Mouse (Mus musculus) layer of hippocampus, adult 2 months (tissue): ENCODE results near the gene Gm11554. TPM values are rescaled to one million over a fixed set of nuclear protein-coding genes. Genes with fewer than 3 reads are reported as not detected.
"Not testable (repeated sequence)": the region's sequence is repeated elsewhere in the genome, so short reads cannot be mapped to it uniquely, and the experiment has no call there.

Source experiments
- DNase-seq, 2 experiments: peaks; one replicate each; pipeline ENCODE4 v3.0.0; 2022; ENCODE audit warnings: low spot score in 2 of 2
- H3K27ac ChIP-seq: fragments of 200-600 bp; 2 replicates; pipeline ENCODE4 v1.8.1; 2022
- H3K4me3 ChIP-seq: fragments of 200-600 bp; 2 replicates; pipeline ENCODE4 v1.8.1; 2022; ENCODE audit warnings: mild to moderate bottlenecking
- CTCF ChIP-seq: fragments of 200-600 bp; conservative IDR thresholded peaks from 2 replicates; pipeline ENCODE4 v1.8.1; 2022; ENCODE audit warnings: antibody characterized with exemption, mild to moderate bottlenecking, moderate library complexity
- long read RNA-seq, 2 experiments: library from polyadenylated mRNA; stranded (forward); transcript quantifications; one replicate each; pipeline ENCODE4 v2.0.0; 2021; ENCODE audit warnings: borderline mapping rate in 2 of 2
- total RNA-seq, 2 experiments: library from RNA; stranded (reverse); gene quantifications; 2 replicates each; pipeline ENCODE4 v1.2.3; 2021

Gene Gm11554
- total RNA-seq, result not detected
- long read RNA-seq, experiment 1, result 0 reads
- long read RNA-seq, experiment 2, result 0 reads

- not testable (repeated sequence) for H3K4me3 ChIP-seq, DNase-seq, H3K27ac ChIP-seq
Measured at GRCm38 (mm10) chr11:99804346-99804745, at the start of gene Gm11554. Gene Gm11554, minus strand, starts transcription at chr11:99804446.

DNA sequence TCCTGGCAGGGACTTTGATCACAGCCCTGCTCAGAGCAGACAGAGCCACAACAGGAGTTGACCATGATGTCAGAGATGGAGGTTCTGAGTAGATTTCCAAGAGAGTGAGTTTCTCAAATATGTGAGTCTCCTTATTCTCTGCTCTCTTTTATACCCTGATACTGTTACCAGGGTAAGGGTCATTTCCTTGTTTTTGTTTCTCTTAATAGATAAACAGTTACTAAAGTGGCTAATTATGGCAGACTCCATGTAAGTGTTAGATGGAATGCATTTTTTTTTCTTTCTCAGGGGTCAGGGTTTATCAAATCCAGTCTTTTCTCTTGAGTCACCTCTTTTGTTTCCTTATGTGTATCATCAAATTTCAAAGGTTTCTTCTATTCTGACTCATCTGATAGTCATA is 47.3 kb upstream of the Gm11554 start, which contains the start of gene Krtap4-16:
TSS of gene Krtap4-16 (minus strand) at position 101 of the 400 bp plus-strand sequence.
- no peak for DNase-seq
- Histone ChIP-seq H3K27ac (no peak within 1 kb of the TSS), H3K4me3 (no peak within 1 kb of the TSS)
- TF ChIP-seq CTCF, result no peak

GRCm38 (mm10) chr11:99846746-99847145 is 42.5 kb upstream of the Gm11554 start:
- Histone ChIP-seq H3K27ac (no peak overlapping the region), H3K4me3 (no peak overlapping the region)
- no peak for TF ChIP-seq CTCF
- no peak for DNase-seq

DNA sequence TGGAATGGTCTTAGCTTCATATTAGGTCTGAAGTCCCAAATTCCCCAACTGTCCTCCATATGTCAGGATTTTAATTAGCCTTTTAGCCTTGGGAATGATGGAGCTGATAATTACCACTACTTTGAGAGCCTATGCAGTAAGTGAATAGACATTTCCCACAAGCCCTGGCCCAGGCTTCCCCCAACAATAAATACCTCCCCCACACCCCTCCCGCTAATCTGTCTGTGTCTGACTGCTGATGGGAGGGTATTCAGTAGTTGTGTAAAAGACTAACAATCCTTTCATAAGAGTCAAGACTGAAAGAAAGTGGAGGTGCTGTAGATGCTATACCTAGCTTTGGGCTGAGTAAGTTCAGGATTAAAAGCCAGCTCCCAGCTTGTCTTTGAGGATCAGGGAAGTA is 37.9 kb upstream of the Gm11554 start:
- DNase-seq, result no peak
- Histone ChIP-seq H3K27ac (no peak overlapping the region), H3K4me3 (no peak overlapping the region)
- TF ChIP-seq CTCF, result no peak

DNA sequence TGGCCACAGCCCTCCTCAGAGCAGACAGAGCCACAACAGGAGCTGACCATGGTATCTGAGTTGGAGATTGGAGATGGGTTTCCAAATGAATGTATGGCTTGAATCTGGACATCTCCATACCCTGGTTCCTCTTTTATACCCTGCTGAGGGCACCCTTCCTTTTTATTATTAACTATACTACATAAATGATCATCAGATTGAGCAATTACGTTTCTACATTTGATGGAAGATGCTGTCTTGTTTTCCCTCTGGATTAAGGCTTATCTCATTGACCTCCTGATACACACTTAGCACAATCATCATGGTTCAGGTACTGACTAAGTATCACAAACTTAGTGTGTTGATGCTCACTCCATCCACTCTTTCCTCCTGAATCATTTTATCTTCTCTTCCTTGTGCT is 33.7 kb upstream of the Gm11554 start, which contains the start of gene 2300003K06Rik:
TSS of gene 2300003K06Rik (minus strand) at position 101 of the 400 bp plus-strand sequence.
- no peak within 1 kb of the TSS for H3K27ac ChIP-seq
- H3K4me3 ChIP-seq, result no peak within 1 kb of the TSS
- no peak for DNase-seq
- TF ChIP-seq CTCF, result no peak

- not testable (repeated sequence) for H3K27ac ChIP-seq, DNase-seq, H3K4me3 ChIP-seq
Measured at GRCm38 (mm10) chr11:99815566-99815965, 11.3 kb upstream of the Gm11554 start, which contains the start of gene Gm11564. Gene Gm11564, minus strand, starts transcription at chr11:99815666.

- not testable (repeated sequence) for H3K4me3 ChIP-seq, DNase-seq, H3K27ac ChIP-seq
Measured at GRCm38 (mm10) chr11:99809792-99810191, 5.5 kb upstream of the Gm11554 start, which contains the start of gene Krtap4-13. Gene Krtap4-13, minus strand, starts transcription at chr11:99809892.

- H3K4me3 ChIP-seq, DNase-seq, H3K27ac ChIP-seq: not testable (repeated sequence)
Measured at GRCm38 (mm10) chr11:99798832-99799231, 5.4 kb downstream of the Gm11554 start, which contains the start of gene Gm11569. Gene Gm11569, minus strand, starts transcription at chr11:99798932.

DNA sequence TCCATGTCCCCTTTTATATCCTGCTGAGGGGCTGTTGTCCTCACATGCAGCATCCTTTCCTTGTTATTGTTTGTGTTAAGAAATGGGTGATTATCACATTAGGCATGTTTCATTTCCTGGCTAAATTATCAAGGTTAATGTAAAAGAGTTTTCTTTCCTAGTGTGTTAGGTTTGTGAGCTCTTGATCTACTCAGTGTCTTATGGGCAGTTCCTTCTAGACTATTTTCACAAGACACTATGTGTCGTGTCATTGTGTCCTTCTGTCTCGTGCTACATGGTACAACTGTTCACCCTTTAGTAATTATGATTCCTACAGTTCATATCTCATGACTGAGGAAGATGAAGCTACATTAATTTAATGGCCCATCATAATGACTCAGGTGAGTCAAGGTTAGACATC is 10.9 kb downstream of the Gm11554 start, which contains the start of gene Gm11596:
TSS of gene Gm11596 (minus strand) at position 101 of the 400 bp plus-strand sequence.
- Histone ChIP-seq H3K27ac (no peak within 1 kb of the TSS), H3K4me3 (no peak within 1 kb of the TSS)
- no peak for TF ChIP-seq CTCF
- no peak for DNase-seq

DNA sequence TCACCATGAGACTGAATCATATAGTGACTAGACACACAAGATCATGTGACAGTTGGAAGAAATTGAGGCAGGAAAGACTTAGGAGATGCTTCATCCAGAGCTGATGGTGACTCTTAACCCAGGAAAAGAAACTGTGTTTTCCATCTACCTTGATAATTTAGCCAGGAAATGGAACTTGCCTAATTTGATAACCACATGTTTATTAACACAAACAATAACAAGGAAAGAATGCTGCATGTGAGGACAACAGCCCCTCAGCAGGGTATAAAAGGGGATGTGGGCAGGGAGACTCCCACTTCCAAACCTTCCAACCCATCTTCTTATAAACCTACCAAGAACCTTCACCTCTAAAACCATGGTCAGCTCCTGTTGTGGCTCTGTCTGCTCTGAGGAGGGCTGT is 19.3 kb downstream of the Gm11554 start, which contains the start of gene Krtap4-9:
TSS of gene Krtap4-9 (plus strand) at position 301 of the 400 bp plus-strand sequence.
- not testable (repeated sequence) for DNase-seq, H3K27ac ChIP-seq, H3K4me3 ChIP-seq

- no peak for DNase-seq
- Histone ChIP-seq H3K27ac (no peak within 1 kb of the TSS), H3K4me3 (no peak within 1 kb of the TSS)
- TF ChIP-seq CTCF, result no peak
Measured at GRCm38 (mm10) chr11:99780604-99781003, 23.6 kb downstream of the Gm11554 start, which contains the start of gene Krtap4-8. Gene Krtap4-8, minus strand, starts transcription at chr11:99780704.

GRCm38 (mm10) chr11:99778401-99778800 is 25.8 kb downstream of the Gm11554 start:
- TF ChIP-seq CTCF, result no peak
- DNase-seq, result no peak
- H3K27ac ChIP-seq, result no peak overlapping the region
- H3K4me3 ChIP-seq, result no peak overlapping the region

DNA sequence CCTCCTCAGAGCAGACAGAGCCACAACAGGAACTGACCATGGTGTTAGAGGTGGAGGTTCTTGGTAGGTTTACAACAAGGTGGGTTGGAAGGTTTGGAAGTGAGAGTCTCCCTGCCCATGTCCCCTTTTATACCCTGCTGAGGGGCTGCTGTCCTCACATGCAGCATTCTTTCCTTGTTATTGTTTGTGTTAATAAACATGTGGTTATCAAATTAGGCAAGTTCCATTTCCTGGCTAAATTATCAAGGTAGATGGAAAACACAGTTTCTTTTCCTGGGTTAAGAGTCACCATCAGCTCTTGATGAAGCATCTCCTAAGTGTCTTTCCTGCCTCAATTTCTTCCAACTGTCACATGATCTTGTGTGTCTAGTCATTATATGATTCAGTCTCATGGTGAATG is 31.4 kb downstream of the Gm11554 start, which contains the start of gene Gm11595:
TSS of gene Gm11595 (minus strand) at position 101 of the 400 bp plus-strand sequence.
- H3K27ac ChIP-seq, H3K4me3 ChIP-seq, DNase-seq: not testable (repeated sequence)

DNA sequence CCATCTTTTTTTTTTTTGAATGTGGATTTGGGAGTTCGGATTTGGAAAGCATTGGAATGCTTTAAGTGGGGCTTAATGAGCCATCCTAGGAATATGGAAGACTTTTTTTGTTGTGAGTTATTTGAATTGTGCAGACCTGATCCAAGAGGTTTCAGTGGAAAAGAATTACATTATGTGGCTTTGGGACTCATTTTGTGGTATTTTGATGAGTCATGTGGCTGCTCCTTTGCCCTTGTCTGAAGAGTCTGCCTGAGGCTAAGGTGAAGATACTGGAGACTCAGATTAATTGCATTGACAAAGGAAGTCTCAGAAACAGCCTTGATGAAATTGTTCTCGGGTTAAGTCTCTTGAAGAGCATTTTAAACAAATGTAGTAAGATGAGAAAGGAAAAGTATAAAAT is 35.8 kb downstream of the Gm11554 start:
- DNase-seq, result no peak
- TF ChIP-seq CTCF, result no peak
- Histone ChIP-seq H3K27ac (no peak overlapping the region), H3K4me3 (no peak overlapping the region)
